Mouse (Mus musculus) liver, postnatal 0 days (tissue): ENCODE results near the gene Mdm2. TPM values are rescaled to one million over a fixed set of nuclear protein-coding genes. Genes with fewer than 3 reads are reported as not detected.

Experiments used
- ATAC-seq: fragments of 200-750 bp; cut with Nextera tagmentation; 2 replicates; pipeline ENCODE4 v1.8.0; 2017; ENCODE audit warnings: mild to moderate bottlenecking, moderate library complexity
- DNase-seq: peaks from one replicate; pipeline ENCODE4 v3.0.0-alpha.2; 2016
- H3K27ac ChIP-seq: fragments of 300-500 bp; sonication (generic); 2 replicates; pipeline ENCODE4 v1.5.1; 2014; ENCODE audit warnings: antibody characterized with exemption, moderate library complexity, mild to moderate bottlenecking, low read depth
- H3K27me3 ChIP-seq: fragments of 300-500 bp; sonication (generic); 2 replicates; pipeline ENCODE4 v1.6.1; 2014; ENCODE audit warnings: low read length, control low read depth, mixed read lengths; ENCODE audit not compliant: insufficient read depth
- H3K36me3 ChIP-seq: fragments of 300-500 bp; sonication (generic); replicated peaks from 2 replicates; pipeline ENCODE4 v1.6.1; 2014; ENCODE audit warnings: mild to moderate bottlenecking, control low read depth, low read length, moderate library complexity, mixed read lengths; ENCODE audit not compliant: insufficient read depth
- H3K4me1 ChIP-seq: fragments of 300-500 bp; sonication (generic); 2 replicates; pipeline ENCODE4 v1.6.1; 2014; ENCODE audit warnings: antibody characterized with exemption, mild to moderate bottlenecking, control low read depth; ENCODE audit not compliant: insufficient read depth
- H3K4me2 ChIP-seq: fragments of 300-500 bp; sonication (generic); 2 replicates; pipeline ENCODE4 v1.6.1; 2014; ENCODE audit warnings: low read depth, mild to moderate bottlenecking, low read length, moderate library complexity, mixed read lengths
- H3K4me3 ChIP-seq: fragments of 300-500 bp; sonication (generic); 2 replicates; pipeline ENCODE4 v1.5.1; 2014; ENCODE audit warnings: low read depth, low read length
- H3K9ac ChIP-seq: fragments of 300-500 bp; sonication (generic); replicated peaks from 2 replicates; pipeline ENCODE4 v1.6.1; 2014; ENCODE audit warnings: mild to moderate bottlenecking, moderate library complexity
- H3K9me3 ChIP-seq: fragments of 300-500 bp; sonication (generic); 2 replicates; pipeline ENCODE4 v1.6.1; 2016; ENCODE audit warnings: mild to moderate bottlenecking, control low read depth, low read length, mixed read lengths
- CTCF ChIP-seq: sonication (generic); IDR thresholded peaks from 2 replicates; pipeline ENCODE4 v1.5.1; 2016; ENCODE audit warnings: antibody characterized with exemption, low read depth
- EP300 ChIP-seq: IDR thresholded peaks from 2 replicates; pipeline ENCODE4 v1.6.1; 2016; ENCODE audit warnings: antibody characterized with exemption, low read depth, mild to moderate bottlenecking
- WGBS: fragments of 180-500 bp; shearing (Covaris S2); extraction: QIAGEN DNeasy Blood & Tissue Kit; methylation state at CpG from one replicate; pipeline ENCODE4 v1.1.7; 2014; ENCODE audit not compliant: insufficient replicate concordance; 5-methylcytosine and 5-hydroxymethylcytosine counted together
- polyA plus RNA-seq: library from polyadenylated mRNA; unstranded; fragments of >200 nt; fragmentation: Nextera tagmentation; extraction: Ambion mirVana; gene quantifications from 2 replicates; pipeline ENCODE4 v1.2.1, GENCODE M21; 2015

Gene Mdm2
- polyA plus RNA-seq, 1 experiment from 2014 or later = 11.3 TPM

DNA sequence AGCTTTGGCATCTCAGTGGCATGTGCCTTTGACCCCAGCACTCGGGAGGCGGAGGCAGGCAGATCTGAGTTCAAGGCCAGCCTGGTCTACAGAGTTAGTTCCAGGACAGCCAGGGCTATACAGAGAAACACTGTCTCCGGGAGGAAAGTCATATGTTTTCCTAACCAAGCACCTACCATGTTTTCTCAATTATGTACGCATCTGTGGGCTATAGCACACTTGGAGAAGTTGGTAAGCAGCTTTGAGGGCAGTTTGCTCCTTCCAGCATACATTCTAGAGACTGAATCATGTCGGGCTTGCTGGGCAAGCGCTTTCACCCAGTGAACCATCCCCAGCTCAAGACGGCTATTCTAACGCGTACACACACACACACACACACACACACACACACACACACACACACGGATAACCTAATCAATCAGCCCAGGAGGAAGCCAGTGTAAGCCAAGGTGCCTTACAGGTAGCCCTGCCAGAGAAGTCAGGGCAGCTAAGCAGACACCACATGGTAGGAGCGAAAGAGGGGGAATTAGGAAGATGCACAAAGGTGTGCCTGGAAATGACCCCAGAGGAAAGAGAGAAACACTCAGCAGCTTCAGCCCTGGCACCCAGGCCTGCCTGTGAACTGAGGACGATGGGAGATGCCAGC, 29.6 kb downstream of the Mdm2 start:
- no peak overlapping the region for H3K9ac ChIP-seq
- WGBS = 81% methylated on average over 12 of the region's 12 CpGs
- TF ChIP-seq CTCF = no peak
- TF ChIP-seq EP300 = no peak
- H3K27me3 ChIP-seq = no peaks in the 10 kb centered on the region
- no peak overlapping the region for H3K27ac ChIP-seq
- H3K4me1 ChIP-seq = no peaks in the 10 kb centered on the region
- H3K36me3 ChIP-seq = no peaks in the 10 kb centered on the region; the same call in 1 of the 2 replicates
- no peak overlapping the region for H3K4me3 ChIP-seq
- no peaks in the 10 kb centered on the region for H3K9me3 ChIP-seq
- DNase-seq (no peak), ATAC-seq (no peak)
- H3K4me2 ChIP-seq = no peak overlapping the region

DNA sequence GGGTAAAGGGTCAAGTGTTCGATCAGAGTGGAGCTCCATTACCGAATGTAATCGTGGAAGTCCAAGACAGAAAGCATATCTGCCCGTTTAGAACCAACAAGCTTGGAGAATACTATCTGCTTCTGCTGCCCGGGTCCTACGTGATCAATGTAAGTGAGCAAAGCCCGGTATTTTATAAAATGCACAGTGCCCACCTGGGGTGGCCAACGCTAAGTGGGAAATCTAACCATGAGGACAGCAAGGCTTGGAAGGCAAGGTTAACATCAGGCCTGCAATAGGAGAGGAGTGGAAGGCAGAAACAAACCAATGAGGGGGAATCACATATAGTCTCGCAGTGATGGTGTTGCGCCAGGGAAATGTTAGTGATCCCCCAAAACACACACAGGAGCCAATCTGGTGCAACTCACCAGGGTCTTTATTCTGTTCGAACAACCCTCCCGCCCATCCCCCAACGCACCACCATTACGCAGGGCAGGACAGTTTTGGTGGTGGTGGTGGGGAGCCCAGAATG, 30.5 kb downstream of the Mdm2 start:
- ATAC-seq = no peak
- 79% methylated on average over 14 of the region's 14 CpGs for WGBS

DNA sequence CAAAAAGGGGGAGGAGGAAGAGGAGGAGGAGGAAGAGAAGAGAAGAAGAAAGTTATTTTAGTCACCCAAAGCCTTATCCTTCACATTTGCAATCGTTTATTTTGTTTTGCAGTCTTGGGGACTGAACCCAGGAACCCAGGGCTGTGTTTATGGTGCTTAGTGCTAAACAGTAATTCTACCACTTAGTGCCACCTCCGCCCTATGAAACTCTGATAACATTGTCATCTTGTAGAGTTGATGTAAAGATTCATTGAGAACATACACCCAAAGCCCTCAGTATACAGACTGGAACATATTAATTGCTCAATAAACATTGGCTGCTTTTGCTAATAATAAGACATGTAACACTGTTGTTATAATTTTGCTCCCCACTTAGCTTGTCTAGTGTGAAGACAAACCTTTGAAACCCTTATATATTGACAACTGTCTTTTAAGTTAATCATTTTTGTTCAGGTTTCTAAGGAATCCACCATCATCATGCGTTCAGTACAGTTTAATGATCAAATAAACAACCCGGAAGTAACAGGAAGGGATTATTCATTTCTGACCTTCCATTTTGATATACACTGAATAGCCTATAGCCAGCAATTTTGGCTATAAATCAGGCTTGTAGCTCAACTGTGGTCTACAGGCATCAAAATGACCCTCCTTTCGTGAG, 31.4 kb downstream of the Mdm2 start:
- TF ChIP-seq EP300 (no peak), CTCF (no peak)
- Histone ChIP-seq H3K4me2 (no peak overlapping the region), H3K9me3 (no peaks in the 10 kb centered on the region), H3K36me3 (no peaks in the 10 kb centered on the region; the same call in 1 of the 2 replicates), H3K4me1 (no peaks in the 10 kb centered on the region), H3K9ac (no peak overlapping the region), H3K27ac (no peak overlapping the region), H3K27me3 (no peaks in the 10 kb centered on the region), H3K4me3 (no peak overlapping the region)
- DNase-seq (no peak), ATAC-seq (no peak)
- WGBS = 82% methylated on average over 5 of the region's 5 CpGs

More for the DNA sequence above, 30.5 kb downstream of the Mdm2 start:
- Histone ChIP-seq H3K4me3 (no peak overlapping the region), H3K4me1 (no peaks in the 10 kb centered on the region), H3K27me3 (no peaks in the 10 kb centered on the region), H3K36me3 (no peaks in the 10 kb centered on the region; the same call in 1 of the 2 replicates), H3K9me3 (no peaks in the 10 kb centered on the region), H3K9ac (no peak overlapping the region), H3K4me2 (no peak overlapping the region), H3K27ac (no peak overlapping the region)
- DNase-seq = no peak
- no peak for TF ChIP-seq EP300
- TF ChIP-seq CTCF = no peak

DNA sequence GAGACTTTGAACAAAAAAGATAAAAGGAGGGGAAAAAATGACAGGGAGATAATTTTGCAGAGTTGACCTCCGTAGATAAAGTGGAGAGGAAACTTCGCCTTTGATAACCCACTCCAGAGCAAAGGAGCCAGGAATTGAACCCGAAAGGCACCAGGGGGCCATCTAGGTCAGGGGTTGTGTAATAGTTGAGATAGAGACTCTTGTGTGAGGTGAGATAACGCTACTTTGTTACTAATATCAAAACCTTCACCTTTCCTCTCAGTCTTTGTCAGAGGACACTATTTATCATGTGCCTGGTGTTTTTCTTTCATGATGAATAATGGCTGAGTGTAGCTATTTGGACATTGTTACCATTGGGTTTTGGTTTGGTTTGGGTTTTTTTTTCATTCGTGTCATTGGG, 32.2 kb downstream of the Mdm2 start:
- no peak overlapping the region for H3K9ac ChIP-seq
- H3K4me1 ChIP-seq = no peaks in the 10 kb centered on the region
- no peak for TF ChIP-seq CTCF
- no peak for TF ChIP-seq EP300
- WGBS = 38% methylated on average over 5 of the region's 5 CpGs
- no peaks in the 10 kb centered on the region for H3K27me3 ChIP-seq
- ATAC-seq = no peak
- no peaks in the 10 kb centered on the region for H3K9me3 ChIP-seq
- no peak for DNase-seq
- H3K36me3 ChIP-seq = no peaks in the 10 kb centered on the region; the same call in 1 of the 2 replicates
- H3K27ac ChIP-seq = no peak overlapping the region
- H3K4me2 ChIP-seq = no peak overlapping the region
- H3K4me3 ChIP-seq = no peak overlapping the region

DNA sequence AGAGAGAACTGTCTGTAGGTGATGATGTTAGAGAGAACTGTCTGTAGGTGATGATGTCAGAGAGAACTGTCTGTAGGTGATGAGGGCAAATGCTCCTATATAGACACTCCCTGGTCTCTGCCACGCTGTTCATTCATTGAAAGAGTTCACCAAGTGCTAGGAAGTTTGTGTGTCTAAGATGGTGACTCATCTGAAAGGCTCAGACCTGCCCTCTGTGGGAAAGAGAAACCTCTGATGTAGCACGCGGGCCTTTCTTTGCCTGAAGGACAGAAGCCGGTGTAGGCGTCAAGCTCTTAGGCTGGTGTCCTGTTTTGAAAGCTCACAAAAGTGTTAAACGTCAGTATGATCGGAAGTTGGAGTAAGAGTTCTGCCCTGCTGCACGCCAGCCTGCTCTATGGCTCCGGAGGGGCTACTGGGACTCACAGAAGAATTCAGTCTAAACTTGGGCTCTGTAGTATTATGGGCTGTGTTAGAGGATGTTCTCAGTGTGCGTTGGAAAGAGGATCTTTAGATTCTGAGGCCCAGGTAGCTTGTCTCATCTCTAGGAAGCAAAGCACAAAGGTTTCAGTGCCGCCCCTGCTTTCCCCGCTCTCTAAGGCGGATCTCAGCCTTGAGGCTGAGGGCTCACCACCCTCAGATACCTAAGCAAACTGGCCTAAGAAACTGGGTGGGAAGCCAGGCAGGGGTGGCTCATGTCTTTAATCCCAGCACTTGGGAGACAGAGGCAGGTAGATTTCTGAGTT, 32.9 kb downstream of the Mdm2 start:
- TF ChIP-seq EP300 (no peak), CTCF (no peak)
- Histone ChIP-seq H3K4me1 (no peaks in the 10 kb centered on the region), H3K36me3 (no peaks in the 10 kb centered on the region; the same call in 1 of the 2 replicates), H3K9ac (no peak overlapping the region), H3K4me3 (no peak overlapping the region), H3K27me3 (no peaks in the 10 kb centered on the region), H3K9me3 (no peaks in the 10 kb centered on the region), H3K4me2 (no peak overlapping the region), H3K27ac (no peak overlapping the region)
- DNase-seq (no peak), ATAC-seq (no peak)
- 67% methylated on average over 13 of the region's 13 CpGs for WGBS
